9 mouse cellular contexts compared by ENCODE assay signal in the genomic region with DNA sequence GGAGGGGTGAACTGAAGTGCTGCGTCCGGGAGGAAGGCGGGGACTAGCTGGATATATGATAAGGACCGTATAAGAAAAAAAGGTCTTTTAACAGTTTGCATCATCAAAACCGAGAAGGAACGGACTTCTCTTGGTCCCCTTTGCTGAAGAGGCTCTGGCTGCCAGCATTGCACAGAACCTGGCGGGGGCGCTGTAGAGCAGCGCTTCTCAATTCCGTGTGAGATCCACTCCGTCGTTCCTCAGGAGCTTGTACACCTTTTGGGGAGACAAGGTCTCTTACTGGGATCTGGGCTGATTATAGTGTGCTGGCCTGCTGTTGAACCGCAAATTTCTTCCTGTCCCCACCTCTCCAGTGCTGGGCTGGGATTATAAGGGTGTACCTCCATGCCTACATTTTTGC. TPM values are rescaled to one million over a fixed set of nuclear protein-coding genes. Genes with fewer than 3 reads are reported as not detected.
DNase-seq lines count a peak whose midpoint lies in the region; ATAC-seq lines count a peak whose summit lies in the region.
"Had no signal": no experiment of that assay in that cellular context is flagged by ENCODE, and none has a peak within 500 bp of the region (broad histone marks: within the 10 kb centered on the region; RNA-seq: fewer than 3 reads in every experiment).

No protein-coding gene starts in this region.

- no peak overlapping the region for H3K27ac ChIP-seq in forebrain, embryonic 11.5 days (ENCODE audit: low read depth, low read length)
- H3K27ac ChIP-seq in forebrain, embryonic 10.5 days, result no peak overlapping the region
- no peak overlapping the region for H3K27ac ChIP-seq in midbrain, embryonic 12.5 days (replicated peaks)
- no peak overlapping the region for H3K27ac ChIP-seq in midbrain, embryonic 15.5 days
- no peak overlapping the region for H3K27ac ChIP-seq in neural tube, embryonic 15.5 days (replicated peaks)

- H3K36me3 ChIP-seq in forebrain, embryonic 11.5 days (ENCODE audit: control insufficient read depth, insufficient read depth, low read length), result no peaks in the 10 kb centered on the region
- H3K36me3 ChIP-seq in forebrain, embryonic 10.5 days (replicated peaks), result no peaks in the 10 kb centered on the region
- H3K36me3 ChIP-seq in midbrain, embryonic 12.5 days, result no peaks in the 10 kb centered on the region
- H3K36me3 ChIP-seq in midbrain, embryonic 15.5 days (replicated peaks), result no peaks in the 10 kb centered on the region
- H3K36me3 ChIP-seq in neural tube, embryonic 15.5 days, result no peaks in the 10 kb centered on the region

- 31% methylated on average over 13 of the region's 13 CpGs for WGBS in forebrain, embryonic 11.5 days
- WGBS in forebrain, embryonic 10.5 days, result 27% methylated on average over 13 of the region's 13 CpGs
- WGBS in midbrain, embryonic 12.5 days, result 34% methylated on average over 13 of the region's 13 CpGs
- WGBS in midbrain, embryonic 15.5 days, result 33% methylated on average over 13 of the region's 13 CpGs
- 38% methylated on average over 13 of the region's 13 CpGs for WGBS in neural tube, embryonic 15.5 days

- H3K4me2 ChIP-seq in forebrain, embryonic 11.5 days (ENCODE audit: low read depth, low read length, severe bottlenecking), result no peak overlapping the region
- H3K4me2 ChIP-seq in midbrain, embryonic 12.5 days (replicated peaks), result 0 out of 2 replicates have a peak overlapping the region, but pooled peaks have one; percentile 21
- H3K4me2 ChIP-seq in midbrain, embryonic 15.5 days, result no peak overlapping the region
- peak overlapping the region; percentile 15; the same call in 1 of the 2 replicates for H3K4me2 ChIP-seq in neural tube, embryonic 15.5 days

- H3K27me3 ChIP-seq in forebrain, embryonic 11.5 days (ENCODE audit: control insufficient read depth, insufficient read depth, low read length), result no peaks in the 10 kb centered on the region
- H3K27me3 ChIP-seq in forebrain, embryonic 10.5 days (ENCODE audit: poor library complexity, severe bottlenecking), result peaks cover 3% of the 10 kb centered on the region; the same call in 1 of the 2 replicates
- no peaks in the 10 kb centered on the region; the same call in 1 of the 2 replicates for H3K27me3 ChIP-seq in midbrain, embryonic 12.5 days
- H3K27me3 ChIP-seq in midbrain, embryonic 15.5 days (replicated peaks), result no peaks in the 10 kb centered on the region
- H3K27me3 ChIP-seq in neural tube, embryonic 15.5 days (replicated peaks), result no peaks in the 10 kb centered on the region
- H3K27me3 ChIP-seq: Patski had no signal

- peak; percentile 69 for DNase-seq in forebrain, embryonic 11.5 days (ENCODE audit: low spot score)
- DNase-seq in forebrain, embryonic 10.5 days (ENCODE audit: extremely low spot score, low spot score), result no peak
- peak; percentile 57 for DNase-seq in forelimb bud, embryonic 11.5 days (ENCODE audit: low read depth, low spot score)
- no peak for DNase-seq in ovary, postnatal 10 days (ENCODE audit: low spot score)

- no peak for ATAC-seq in forebrain, embryonic 11.5 days (replicated peaks; ENCODE audit: low FRiP score)
- no peak for ATAC-seq in midbrain, embryonic 12.5 days (ENCODE audit: low FRiP score, low read depth)
- no peak for ATAC-seq in midbrain, embryonic 15.5 days (replicated peaks)
- ATAC-seq in neural tube, embryonic 15.5 days (ENCODE audit: low FRiP score), result no peak
- no peak for ATAC-seq in erythroblast, adult 5-6 weeks (replicated peaks; ENCODE audit: low FRiP score, poor library complexity, severe bottlenecking)
- ATAC-seq: Patski had no signal

- no peaks in the 10 kb centered on the region for H3K4me1 ChIP-seq in forebrain, embryonic 11.5 days (replicated peaks; ENCODE audit: control insufficient read depth, insufficient read depth, low read length)
- H3K4me1 ChIP-seq in forebrain, embryonic 10.5 days, result peaks cover 13% of the 10 kb centered on the region; the same call in 1 of the 2 replicates
- no peaks in the 10 kb centered on the region for H3K4me1 ChIP-seq in midbrain, embryonic 12.5 days
- H3K4me1 ChIP-seq in midbrain, embryonic 15.5 days, result no peaks in the 10 kb centered on the region
- H3K4me1 ChIP-seq in neural tube, embryonic 15.5 days, result no peaks in the 10 kb centered on the region

- no peaks in the 10 kb centered on the region for H3K9me3 ChIP-seq in forebrain, embryonic 11.5 days (ENCODE audit: control insufficient read depth, low read length)
- H3K9me3 ChIP-seq in forebrain, embryonic 10.5 days, result no peaks in the 10 kb centered on the region
- no peaks in the 10 kb centered on the region for H3K9me3 ChIP-seq in midbrain, embryonic 12.5 days
- no peaks in the 10 kb centered on the region for H3K9me3 ChIP-seq in midbrain, embryonic 15.5 days
- H3K9me3 ChIP-seq in neural tube, embryonic 15.5 days (replicated peaks), result no peaks in the 10 kb centered on the region

- H3K9ac ChIP-seq in forebrain, embryonic 11.5 days (ENCODE audit: low read length), result no peak overlapping the region
- H3K9ac ChIP-seq in midbrain, embryonic 12.5 days (replicated peaks), result no peak overlapping the region
- no peak overlapping the region for H3K9ac ChIP-seq in midbrain, embryonic 15.5 days
- H3K9ac ChIP-seq in neural tube, embryonic 15.5 days (replicated peaks), result no peak overlapping the region

- no peak overlapping the region for H3K4me3 ChIP-seq in forebrain, embryonic 11.5 days (ENCODE audit: low read depth, low read length)
- no peak overlapping the region for H3K4me3 ChIP-seq in forebrain, embryonic 10.5 days
- no peak overlapping the region for H3K4me3 ChIP-seq in midbrain, embryonic 12.5 days
- no peak overlapping the region for H3K4me3 ChIP-seq in midbrain, embryonic 15.5 days
- no peak overlapping the region for H3K4me3 ChIP-seq in neural tube, embryonic 15.5 days (replicated peaks)

RNA-seq across cellular contexts. Expression of a gene that starts 20.3 kb away (rescaled TPM):
- 0.12 TPM in 1 of 2 replicates, not detected in the other for polyA plus RNA-seq in forebrain, embryonic 11.5 days (2014; fragmentation: Nextera tagmentation; extraction: Ambion mirVana)
- 0.15 TPM in 1 of 2 replicates, not detected in the other for polyA plus RNA-seq in forebrain, embryonic 10.5 days (2016; fragmentation: Nextera tagmentation; extraction: Ambion mirVana)
- polyA plus RNA-seq in midbrain, embryonic 12.5 days (2016; fragmentation: Nextera tagmentation; extraction: Ambion mirVana), result 0.03 TPM in 1 of 2 replicates, not detected in the other
- polyA plus RNA-seq in midbrain, embryonic 15.5 days (2015; fragmentation: Nextera tagmentation; extraction: Ambion mirVana), result not detected in 2 replicates
- polyA plus RNA-seq in neural tube, embryonic 15.5 days (2015; fragmentation: Nextera tagmentation; extraction: Ambion mirVana), result 0.14 and 0.24 TPM in 2 replicates
- total RNA-seq in erythroblast, adult 5-6 weeks (2015; ENCODE audit: low replicate concordance), result not detected in 2 replicates
- total RNA-seq in erythroblast, adult 5-6 weeks (2017; ENCODE audit: low replicate concordance), result 0.14 and 0.26 TPM in 2 replicates
- polyA plus RNA-seq: Patski had no signal

Comparison
In these comparisons a context has a peak if more than half of its experiments do, and no peak if none do; other contexts are left out.
1. DNase-seq: peak in forebrain, embryonic 11.5 days (single experiment) and forelimb bud, embryonic 11.5 days (single experiment); none in forebrain, embryonic 10.5 days (single experiment) and ovary, postnatal 10 days (single experiment).
2. H3K4me2 ChIP-seq: peak in midbrain, embryonic 12.5 days (single experiment) and neural tube, embryonic 15.5 days (single experiment); none in forebrain, embryonic 11.5 days (single experiment) and midbrain, embryonic 15.5 days (single experiment).